Mouse (Mus musculus) forebrain, embryonic 11.5 days (tissue): Measurements from ENCODE around the gene Sdc3. TPM values are rescaled to one million over a fixed set of nuclear protein-coding genes. Genes with fewer than 3 reads are reported as not detected.

Experiments
- ATAC-seq: fragments of 200-750 bp; cut with Nextera tagmentation; replicated peaks from 2 replicates; pipeline ENCODE4 v1.8.0; 2017; ENCODE audit warnings: moderate TSS enrichment; ENCODE audit not compliant: low FRiP score
- DNase-seq: peaks from one replicate; pipeline ENCODE4 v3.0.0-alpha.2; 2017; ENCODE audit warnings: low spot score
- H3K27ac ChIP-seq: fragments of 300-500 bp; sonication (generic); 2 replicates; pipeline ENCODE4 v1.5.1; 2014; ENCODE audit warnings: low read depth, low read length
- H3K27me3 ChIP-seq: fragments of 300-500 bp; sonication (generic); 2 replicates; pipeline ENCODE4 v1.6.1; 2014; ENCODE audit warnings: mild to moderate bottlenecking, low read length, mixed read lengths; ENCODE audit not compliant: control insufficient read depth, insufficient read depth
- H3K36me3 ChIP-seq: fragments of 300-500 bp; sonication (generic); 2 replicates; pipeline ENCODE4 v1.6.1; 2014; ENCODE audit warnings: mild to moderate bottlenecking, low read length, moderate library complexity, mixed read lengths; ENCODE audit not compliant: control insufficient read depth, insufficient read depth
- H3K4me1 ChIP-seq: fragments of 300-500 bp; sonication (generic); replicated peaks from 2 replicates; pipeline ENCODE4 v1.6.1; 2014; ENCODE audit warnings: low read length, mixed read lengths; ENCODE audit not compliant: control insufficient read depth, insufficient read depth
- H3K4me2 ChIP-seq: fragments of 300-500 bp; sonication (generic); 2 replicates; pipeline ENCODE4 v1.6.1; 2014; ENCODE audit warnings: low read depth, mild to moderate bottlenecking, low read length, moderate library complexity, mixed read lengths; ENCODE audit not compliant: severe bottlenecking
- H3K4me3 ChIP-seq: fragments of 300-500 bp; sonication (generic); 2 replicates; pipeline ENCODE4 v1.5.1; 2014; ENCODE audit warnings: low read depth, low read length
- H3K9ac ChIP-seq: fragments of 300-500 bp; sonication (generic); 2 replicates; pipeline ENCODE4 v1.6.1; 2014; ENCODE audit warnings: low read length
- H3K9me3 ChIP-seq: fragments of 300-500 bp; sonication (generic); 2 replicates; pipeline ENCODE4 v1.6.1; 2016; ENCODE audit warnings: low read length, mixed read lengths; ENCODE audit not compliant: control insufficient read depth
- WGBS: fragments of 180-500 bp; shearing (Covaris S2); extraction: QIAGEN DNeasy Blood & Tissue Kit; methylation state at CpG from one replicate; pipeline ENCODE4 v1.1.7; 2014; 5-methylcytosine and 5-hydroxymethylcytosine counted together
- polyA plus RNA-seq: library from polyadenylated mRNA; unstranded; fragments of >200 nt; fragmentation: Nextera tagmentation; extraction: Ambion mirVana; gene quantifications from 2 replicates; pipeline ENCODE4 v1.2.1, GENCODE M21; 2014

The Sdc3 gene
- polyA plus RNA-seq, 1 experiment from 2014 or later: 19.5 TPM

GRCm38 (mm10) chr4:130797201-130798051 lies 5.1 kb downstream of the Sdc3 start:
- Histone ChIP-seq H3K4me3 (no peak overlapping the region), H3K9ac (no peak overlapping the region)

GRCm38 (mm10) chr4:130798416-130798815 lies 6.1 kb downstream of the Sdc3 start:
- H3K27ac ChIP-seq: no peak overlapping the region
- no peak for DNase-seq
- ATAC-seq: no peak
- 65% methylated on average over 1 of the region's 1 CpGs for WGBS
- H3K27me3 ChIP-seq: peaks cover 3% of the 10 kb centered on the region; the same call in 1 of the 2 replicates
- H3K9me3 ChIP-seq: no peaks in the 10 kb centered on the region
- H3K4me2 ChIP-seq: no peak overlapping the region
- no peaks in the 10 kb centered on the region for H3K36me3 ChIP-seq
- no peak overlapping the region for H3K4me3 ChIP-seq
- H3K4me1 ChIP-seq: peaks cover 8% of the 10 kb centered on the region
- H3K9ac ChIP-seq: no peak overlapping the region

More at GRCm38 (mm10) chr4:130797201-130798051, 5.1 kb downstream of the Sdc3 start:
- 47% methylated on average over 15 of the region's 15 CpGs for WGBS
- Histone ChIP-seq H3K4me2 (no peak overlapping the region), H3K36me3 (no peaks in the 10 kb centered on the region), H3K9me3 (no peaks in the 10 kb centered on the region), H3K27me3 (peaks cover 3% of the 10 kb centered on the region; the same call in 1 of the 2 replicates), H3K4me1 (peaks cover 11% of the 10 kb centered on the region), H3K27ac (no peak overlapping the region)
- no peak for DNase-seq
- no peak for ATAC-seq

- DNase-seq (no peak), ATAC-seq (no peak)
- peaks cover 3% of the 10 kb centered on the region; the same call in 1 of the 2 replicates for H3K27me3 ChIP-seq
- no peaks in the 10 kb centered on the region for H3K9me3 ChIP-seq
- no peaks in the 10 kb centered on the region for H3K36me3 ChIP-seq
- WGBS: 58% methylated on average over 4 of the region's 4 CpGs
- H3K4me2 ChIP-seq: no peak overlapping the region
- H3K27ac ChIP-seq: no peak overlapping the region
- no peak overlapping the region for H3K9ac ChIP-seq
- peaks cover 8% of the 10 kb centered on the region for H3K4me1 ChIP-seq
- no peak overlapping the region for H3K4me3 ChIP-seq
Observed at GRCm38 (mm10) chr4:130799118-130799517, 6.8 kb downstream of the Sdc3 start.

GRCm38 (mm10) chr4:130799582-130799981 lies 7.2 kb downstream of the Sdc3 start:
- WGBS: 82% methylated on average over 5 of the region's 5 CpGs
- H3K36me3 ChIP-seq: no peaks in the 10 kb centered on the region
- H3K4me3 ChIP-seq: no peak overlapping the region
- DNase-seq (no peak), ATAC-seq (no peak)
- no peaks in the 10 kb centered on the region for H3K9me3 ChIP-seq
- no peaks in the 10 kb centered on the region for H3K27me3 ChIP-seq
- H3K4me1 ChIP-seq: peaks cover 8% of the 10 kb centered on the region
- no peak overlapping the region for H3K27ac ChIP-seq
- no peak overlapping the region for H3K9ac ChIP-seq
- no peak overlapping the region for H3K4me2 ChIP-seq

GRCm38 (mm10) chr4:130800147-130800546 lies 7.8 kb downstream of the Sdc3 start:
- H3K9ac ChIP-seq: no peak overlapping the region
- H3K36me3 ChIP-seq: no peaks in the 10 kb centered on the region
- ATAC-seq (no peak), DNase-seq (no peak)
- H3K27me3 ChIP-seq: no peaks in the 10 kb centered on the region
- H3K4me2 ChIP-seq: no peak overlapping the region
- 89% methylated on average over 6 of the region's 6 CpGs for WGBS
- H3K27ac ChIP-seq: no peak overlapping the region
- H3K4me3 ChIP-seq: no peak overlapping the region
- H3K9me3 ChIP-seq: no peaks in the 10 kb centered on the region
- peaks cover 13% of the 10 kb centered on the region for H3K4me1 ChIP-seq

- Histone ChIP-seq H3K9ac (no peak overlapping the region), H3K4me3 (no peak overlapping the region), H3K4me2 (no peak overlapping the region), H3K27ac (no peak overlapping the region), H3K36me3 (no peaks in the 10 kb centered on the region), H3K4me1 (peaks cover 13% of the 10 kb centered on the region), H3K27me3 (no peaks in the 10 kb centered on the region), H3K9me3 (no peaks in the 10 kb centered on the region)
- no peak for DNase-seq
- WGBS: 87% methylated on average over 5 of the region's 5 CpGs
- ATAC-seq: no peak
Observed at GRCm38 (mm10) chr4:130801198-130801597, 8.9 kb downstream of the Sdc3 start.

GRCm38 (mm10) chr4:130801624-130802329 lies 9.4 kb downstream of the Sdc3 start:
- no peak for DNase-seq
- Histone ChIP-seq H3K27ac (no peak overlapping the region), H3K4me2 (peak overlapping the region; percentile 8; the same call in 1 of the 2 replicates), H3K4me1 (peaks cover 13% of the 10 kb centered on the region), H3K27me3 (no peaks in the 10 kb centered on the region), H3K4me3 (no peak overlapping the region), H3K36me3 (no peaks in the 10 kb centered on the region), H3K9ac (no peak overlapping the region), H3K9me3 (no peaks in the 10 kb centered on the region)
- no peak for ATAC-seq
- 60% methylated on average over 10 of the region's 10 CpGs for WGBS

- H3K4me1 ChIP-seq: peaks cover 13% of the 10 kb centered on the region
- ATAC-seq: no peak
- no peaks in the 10 kb centered on the region for H3K36me3 ChIP-seq
- no peaks in the 10 kb centered on the region for H3K9me3 ChIP-seq
- no peak overlapping the region for H3K27ac ChIP-seq
- no peak overlapping the region for H3K4me2 ChIP-seq
- WGBS: 81% methylated on average over 2 of the region's 2 CpGs
- DNase-seq: no peak
- H3K9ac ChIP-seq: no peak overlapping the region
- H3K27me3 ChIP-seq: no peaks in the 10 kb centered on the region
- no peak overlapping the region for H3K4me3 ChIP-seq
Observed at GRCm38 (mm10) chr4:130803591-130803990, 11.3 kb downstream of the Sdc3 start.
